Mouse (Mus musculus) myocyte (in vitro differentiated cells): ENCODE results near the gene Taok2. TPM values are rescaled to one million over a fixed set of nuclear protein-coding genes. Genes with fewer than 3 reads are reported as not detected.

ENCODE experiments used
- H3K27me3 ChIP-seq: one replicate; pipeline ENCODE4 v1.6.1; 2011; ENCODE audit not compliant: control insufficient read depth, insufficient read depth, insufficient read length
- H3K36me3 ChIP-seq: one replicate; pipeline ENCODE4 v1.6.1; 2011; ENCODE audit not compliant: control insufficient read depth, insufficient read depth
- H3K4me2 ChIP-seq: one replicate; pipeline ENCODE4 v1.6.1; 2011; ENCODE audit warnings: low read depth, control low read depth
- H3K4me3 ChIP-seq: one replicate; pipeline ENCODE4 v1.5.1; 2011; ENCODE audit warnings: mild to moderate bottlenecking, control low read depth, moderate library complexity
- H3K79me2 ChIP-seq: one replicate; pipeline ENCODE4 v1.6.1; 2011; ENCODE audit not compliant: control insufficient read depth, insufficient read depth
- H3ac ChIP-seq: one replicate; pipeline ENCODE4 v1.6.1; 2011; ENCODE audit not compliant: control insufficient read depth, insufficient read length
- CEBPB ChIP-seq: IDR thresholded peaks from 2 replicates; pipeline ENCODE4 v1.6.1; 2011; ENCODE audit warnings: mild to moderate bottlenecking, moderate library complexity; ENCODE audit not compliant: poor library complexity, insufficient read depth, severe bottlenecking
- E2F4 ChIP-seq: IDR thresholded peaks from one replicate; pipeline ENCODE4 v1.6.1; 2011; ENCODE audit warnings: mild to moderate bottlenecking, control low read depth, moderate library complexity; ENCODE audit not compliant: insufficient read depth
- MAX ChIP-seq: IDR thresholded peaks from one replicate; pipeline ENCODE4 v1.6.1; 2011; ENCODE audit warnings: low read depth, mild to moderate bottlenecking, control low read depth
- MYOD1 ChIP-seq, 3 experiments: IDR thresholded peaks; one replicate each; pipeline ENCODE4 v1.6.1; 2011; ENCODE audit warnings: control low read depth in 2 of 3, low read depth in 2 of 3, mild to moderate bottlenecking in 2 of 3, moderate library complexity in 1 of 3; ENCODE audit not compliant: insufficient read length in 2 of 3, control insufficient read depth in 1 of 3
- MYOG ChIP-seq, 3 experiments: IDR thresholded peaks; one replicate each; pipeline ENCODE4 v1.6.1; 2011; ENCODE audit warnings: control low read depth in 2 of 3, low read depth in 2 of 3, mild to moderate bottlenecking in 2 of 3; ENCODE audit not compliant: insufficient read length in 2 of 3, control insufficient read depth in 1 of 3, insufficient read depth in 1 of 3
- POLR2A ChIP-seq: IDR thresholded peaks from one replicate; pipeline ENCODE4 v1.6.1; 2011; ENCODE audit warnings: low read depth, mild to moderate bottlenecking, control low read depth, moderate library complexity; ENCODE audit not compliant: insufficient read length
- POLR2AphosphoS2 ChIP-seq: IDR thresholded peaks from one replicate; pipeline ENCODE4 v1.6.1; 2011; ENCODE audit warnings: low read depth, control low read depth; ENCODE audit not compliant: insufficient read length
- REST ChIP-seq: IDR thresholded peaks from one replicate; pipeline ENCODE4 v1.6.1; 2011; ENCODE audit warnings: mild to moderate bottlenecking, control low read depth, moderate library complexity; ENCODE audit not compliant: insufficient read depth, insufficient read length
- SRF ChIP-seq: IDR thresholded peaks from one replicate; pipeline ENCODE4 v1.6.1; 2011; ENCODE audit warnings: low read depth; ENCODE audit not compliant: control insufficient read depth, insufficient read length
- TCF12 ChIP-seq: IDR thresholded peaks from one replicate; pipeline ENCODE4 v1.6.1; 2011; ENCODE audit warnings: mild to moderate bottlenecking, control low read depth; ENCODE audit not compliant: poor library complexity, insufficient read depth, severe bottlenecking
- TCF3 ChIP-seq: IDR thresholded peaks from one replicate; pipeline ENCODE4 v1.6.1; 2011; ENCODE audit warnings: low read depth, control low read depth; ENCODE audit not compliant: insufficient read length
- USF1 ChIP-seq: IDR thresholded peaks from one replicate; pipeline ENCODE4 v1.6.1; 2011; ENCODE audit warnings: low read depth, mild to moderate bottlenecking, control low read depth, moderate library complexity
- polyA plus RNA-seq: library from polyadenylated mRNA; unstranded; fragments of >200 nt; fragmentation: generic; extraction: Trizol; gene quantifications from one replicate; pipeline ENCODE4 v1.2.1, GENCODE M21; 2012; ENCODE audit warnings: missing spikeins

The Taok2 gene
- polyA plus RNA-seq, 1 experiment = 26.6 TPM

DNA sequence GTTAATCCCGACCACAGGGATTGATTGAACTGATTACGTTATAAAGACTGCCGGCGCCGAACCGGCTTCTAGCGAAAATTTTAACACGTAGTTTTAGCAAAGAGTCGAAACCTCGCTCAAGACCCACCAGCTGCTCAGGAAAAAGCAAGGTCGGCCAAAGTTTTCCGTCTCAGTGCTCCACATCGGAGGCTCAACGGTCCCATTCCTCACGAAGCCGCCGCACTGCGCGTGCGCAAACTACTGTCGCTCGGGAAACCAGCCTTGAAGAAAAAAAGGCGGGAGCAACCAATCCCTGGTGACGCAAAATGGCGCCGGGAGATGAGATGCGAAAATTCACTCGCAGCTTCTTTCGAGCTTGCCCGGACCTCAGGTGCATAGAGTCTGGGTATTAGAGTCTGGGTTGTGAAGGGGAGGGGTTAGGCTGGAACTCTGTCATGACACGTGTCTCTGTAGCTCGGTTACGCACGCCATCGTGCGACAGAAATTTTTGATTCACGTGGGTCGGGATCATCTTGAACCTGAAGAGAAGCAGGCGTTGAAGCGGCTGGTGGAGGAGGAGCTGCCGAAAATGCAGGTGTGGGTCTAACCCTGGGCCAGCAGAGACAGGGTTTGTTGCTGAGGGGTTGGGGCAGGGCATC lies 22.2 kb downstream of the Taok2 start, which contains the start of gene Ino80e:
Gene Ino80e, minus strand, starts transcription at position 231 of the 638 bp plus-strand sequence.
- H3K4me3 ChIP-seq = peak within 1 kb of the TSS; percentile 89
- H3K4me2 ChIP-seq = peak within 1 kb of the TSS; percentile 92

GRCm38 (mm10) chr7:126861429-126862130 lies 22.9 kb downstream of the Taok2 start, which contains the start of gene Hirip3:
TSS of gene Hirip3 (plus strand) at chr7:126861972.
- H3K4me2 ChIP-seq = peak within 1 kb of the TSS; percentile 92
- peaks cover 12% of the 10 kb centered on the region for H3K79me2 ChIP-seq
- no peaks in the 10 kb centered on the region for H3K27me3 ChIP-seq
- H3K4me3 ChIP-seq = peak within 1 kb of the TSS; percentile 89
- TF ChIP-seq REST (no peak), POLR2A (peak; percentile 77), POLR2AphosphoS2 (peak; percentile 81)
- peak within 1 kb of the TSS; percentile 47 for H3ac ChIP-seq
- H3K36me3 ChIP-seq = no peaks in the 10 kb centered on the region

More for the DNA sequence above, 22.2 kb downstream of the Taok2 start, which contains the start of gene Ino80e:
- Histone ChIP-seq H3K27me3 (no peaks in the 10 kb centered on the region), H3K36me3 (no peaks in the 10 kb centered on the region), H3K79me2 (peaks cover 12% of the 10 kb centered on the region), H3ac (peak within 1 kb of the TSS; percentile 47)
- TF ChIP-seq E2F4 (peak; percentile 39), MYOG (IDR thresholded peaks at IDR 0.05; ENCODE audit: control insufficient read depth in 1 of 3, insufficient read depth in 1 of 3, insufficient read length in 2 of 3, low read depth in 2 of 3) (no peak), POLR2A (peak; percentile 43), POLR2AphosphoS2 (peak; percentile 63)

DNA sequence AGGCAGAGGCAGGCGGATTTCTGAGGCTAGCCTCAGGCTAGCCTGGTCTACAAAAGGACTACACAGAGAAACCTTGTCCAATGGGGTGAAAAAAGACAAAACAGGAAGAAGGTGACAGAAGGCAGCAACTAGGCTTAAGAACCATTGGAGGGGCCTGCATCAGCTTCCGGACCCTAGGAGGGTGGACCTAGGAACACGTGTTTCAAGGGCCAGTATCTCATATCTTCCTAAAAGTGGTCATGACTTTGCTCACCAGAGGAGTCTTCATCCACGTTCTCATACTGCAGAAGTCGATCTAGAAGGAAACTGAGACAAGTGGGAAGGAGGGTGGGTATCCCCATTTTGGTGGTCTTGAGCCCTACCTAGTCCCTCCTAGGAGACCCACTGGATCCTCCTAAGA lies 23.5 kb downstream of the Taok2 start:
- peak overlapping the region; percentile 87 for H3K4me2 ChIP-seq
- H3K4me3 ChIP-seq = peak overlapping the region; percentile 89
- H3K27me3 ChIP-seq = no peaks in the 10 kb centered on the region
- peaks cover 12% of the 10 kb centered on the region for H3K79me2 ChIP-seq
- H3K36me3 ChIP-seq = no peaks in the 10 kb centered on the region
- H3ac ChIP-seq = peak overlapping the region; percentile 47
- TF ChIP-seq POLR2A (no peak), E2F4 (no peak), MYOG (IDR thresholded peaks at IDR 0.05; ENCODE audit: control insufficient read depth in 1 of 3, insufficient read depth in 1 of 3, insufficient read length in 2 of 3, low read depth in 2 of 3) (no peak), MYOD1 (IDR thresholded peaks at IDR 0.05; ENCODE audit: control insufficient read depth in 1 of 3, insufficient read length in 2 of 3, low read depth in 2 of 3) (no peak), USF1 (no peak), REST (no peak), POLR2AphosphoS2 (no peak), SRF (no peak), TCF3 (no peak)

- Histone ChIP-seq H3K4me2 (no peak overlapping the region), H3ac (no peak overlapping the region), H3K36me3 (peaks cover 8% of the 10 kb centered on the region), H3K27me3 (no peaks in the 10 kb centered on the region), H3K4me3 (no peak overlapping the region), H3K79me2 (peaks cover 12% of the 10 kb centered on the region)
- TF ChIP-seq MYOG (IDR thresholded peaks at IDR 0.05; ENCODE audit: control insufficient read depth in 1 of 3, insufficient read depth in 1 of 3, insufficient read length in 2 of 3, low read depth in 2 of 3) (no peak), TCF12 (no peak), E2F4 (no peak), MYOD1 (IDR thresholded peaks at IDR 0.05; ENCODE audit: control insufficient read depth in 1 of 3, insufficient read length in 2 of 3, low read depth in 2 of 3) (no peak), REST (no peak), MAX (no peak), SRF (no peak), POLR2AphosphoS2 (no peak), TCF3 (no peak), POLR2A (no peak), CEBPB (no peak)
Observed at GRCm38 (mm10) chr7:126856741-126857420, 27.6 kb downstream of the Taok2 start.

- Histone ChIP-seq H3K4me3 (no peak overlapping the region), H3K27me3 (no peaks in the 10 kb centered on the region), H3ac (no peak overlapping the region), H3K36me3 (peaks cover 8% of the 10 kb centered on the region), H3K4me2 (no peak overlapping the region), H3K79me2 (peaks cover 3% of the 10 kb centered on the region)
- TF ChIP-seq E2F4 (no peak), MYOG (IDR thresholded peaks at IDR 0.05; ENCODE audit: control insufficient read depth in 1 of 3, insufficient read depth in 1 of 3, insufficient read length in 2 of 3, low read depth in 2 of 3) (no peak), CEBPB (no peak), POLR2AphosphoS2 (no peak), TCF3 (no peak)
Observed at GRCm38 (mm10) chr7:126855641-126856040, 28.9 kb downstream of the Taok2 start.
